Mouse (Mus musculus): Measurements from ENCODE around the gene Rerg. TPM values are rescaled to one million over a fixed set of nuclear protein-coding genes. Genes with fewer than 3 reads are reported as not detected.

Gene Rerg
- total RNA-seq, 2 experiments from 2014 or later: 1.4 to 1.7 TPM

- no peak for DNase-seq
- peak overlapping the region; percentile 66 for H3K27ac ChIP-seq
- TF ChIP-seq CTCF (IDR thresholded peaks at IDR 0.05): no peak
- H3K4me3 ChIP-seq: peak overlapping the region; percentile 61
- intact Hi-C loops (cut with DNase I): loop anchor here (1.0 kb wide), 1 partner anchor 25 kb away; no protein-coding TSS in a partner anchor
Measured at GRCm38 (mm10) chr6:137110778-137111174, 59.5 kb downstream of the Rerg start.

- intact Hi-C loops (cut with DNase I): loop anchor here (1.0 kb wide), 1 partner anchor 25 kb away; no protein-coding TSS in a partner anchor
- H3K27ac ChIP-seq: peak overlapping the region; percentile 66
- peak overlapping the region; percentile 61 for H3K4me3 ChIP-seq
- TF ChIP-seq CTCF (IDR thresholded peaks at IDR 0.05): no peak
- DNase-seq: peak; percentile 28
Measured at GRCm38 (mm10) chr6:137109811-137110777, 60.2 kb downstream of the Rerg start.

- no peak for TF ChIP-seq CTCF (IDR thresholded peaks at IDR 0.05)
- Histone ChIP-seq H3K27ac (no peak overlapping the region; the same call in 1 of the 2 replicates), H3K4me3 (no peak overlapping the region)
- no peak for DNase-seq
- intact Hi-C loops (cut with DNase I): no loop called here
Measured at GRCm38 (mm10) chr6:137105285-137105684, 65.0 kb downstream of the Rerg start.

GRCm38 (mm10) chr6:137102662-137103179 is 67.6 kb downstream of the Rerg start:
- DNase-seq: no peak
- no peak for TF ChIP-seq CTCF (IDR thresholded peaks at IDR 0.05)
- intact Hi-C loops (cut with DNase I): no loop called here
- no peak overlapping the region for H3K4me3 ChIP-seq
- H3K27ac ChIP-seq: no peak overlapping the region

GRCm38 (mm10) chr6:137101886-137102661 is 68.2 kb downstream of the Rerg start:
- DNase-seq: no peak
- intact Hi-C loops (cut with DNase I): no loop called here
- H3K4me3 ChIP-seq: no peak overlapping the region
- no peak overlapping the region for H3K27ac ChIP-seq
- no peak for TF ChIP-seq CTCF (IDR thresholded peaks at IDR 0.05)

- TF ChIP-seq CTCF (IDR thresholded peaks at IDR 0.05): no peak
- no peak for DNase-seq
- no peak overlapping the region for H3K27ac ChIP-seq
- no peak overlapping the region for H3K4me3 ChIP-seq
- intact Hi-C loops (cut with DNase I): no loop called here
Measured at GRCm38 (mm10) chr6:137100259-137100658, 70.0 kb downstream of the Rerg start.

GRCm38 (mm10) chr6:137098232-137099191 is 71.8 kb downstream of the Rerg start:
- no peak overlapping the region for H3K27ac ChIP-seq
- no peak overlapping the region for H3K4me3 ChIP-seq
- DNase-seq: peak; percentile 54
- peak; percentile 81 for TF ChIP-seq CTCF (IDR thresholded peaks at IDR 0.05)
- intact Hi-C loops (cut with DNase I): loop anchor here (1.0 kb wide), 1 partner anchor 71 kb away; no protein-coding TSS in a partner anchor

- no peak for DNase-seq
- TF ChIP-seq CTCF (IDR thresholded peaks at IDR 0.05): no peak
- H3K4me3 ChIP-seq: no peak overlapping the region
- intact Hi-C loops (cut with DNase I): no loop called here
- no peak overlapping the region for H3K27ac ChIP-seq
Measured at GRCm38 (mm10) chr6:137094475-137094874, 75.8 kb downstream of the Rerg start.

GRCm38 (mm10) chr6:137088469-137088868 is 81.8 kb downstream of the Rerg start:
- intact Hi-C loops (cut with DNase I): no loop called here
- H3K4me3 ChIP-seq: no peak overlapping the region
- TF ChIP-seq CTCF (IDR thresholded peaks at IDR 0.05): no peak
- DNase-seq: no peak
- no peak overlapping the region for H3K27ac ChIP-seq

GRCm38 (mm10) chr6:137087956-137088355 is 82.3 kb downstream of the Rerg start:
- H3K4me3 ChIP-seq: no peak overlapping the region
- no peak for TF ChIP-seq CTCF (IDR thresholded peaks at IDR 0.05)
- H3K27ac ChIP-seq: no peak overlapping the region
- no peak for DNase-seq
- intact Hi-C loops (cut with DNase I): no loop called here

GRCm38 (mm10) chr6:137087470-137087869 is 82.8 kb downstream of the Rerg start:
- no peak overlapping the region for H3K4me3 ChIP-seq
- intact Hi-C loops (cut with DNase I): no loop called here
- no peak for DNase-seq
- no peak for TF ChIP-seq CTCF (IDR thresholded peaks at IDR 0.05)
- H3K27ac ChIP-seq: no peak overlapping the region

- no peak for DNase-seq
- Histone ChIP-seq H3K27ac (no peak overlapping the region), H3K4me3 (no peak overlapping the region)
- intact Hi-C loops (cut with DNase I): no loop called here
- no peak for TF ChIP-seq CTCF (IDR thresholded peaks at IDR 0.05)
Measured at GRCm38 (mm10) chr6:137079701-137080100, 90.6 kb downstream of the Rerg start.
